Mouse (Mus musculus): ENCODE results near the gene Rbms2. TPM values are rescaled to one million over a fixed set of nuclear protein-coding genes. Genes with fewer than 3 reads are reported as not detected.

Gene Rbms2
- polyA plus RNA-seq, 1 experiment, result 97.3 TPM

- peaks cover 6% of the 10 kb centered on the region for H3K36me3 ChIP-seq (ENCODE audit: control insufficient read depth, insufficient read depth)
These were observed 85.0 kb downstream of the Rbms2 start for GRCm38 (mm10) chr10:128095003-128095636.

GRCm38 (mm10) chr10:128094340-128094968, 85.6 kb downstream of the Rbms2 start:
- Histone ChIP-seq H3K4me2 (ENCODE audit: low read depth) (peak overlapping the region; percentile 96), H3ac (ENCODE audit: control insufficient read depth, insufficient read length) (no peak overlapping the region), H3K27me3 (ENCODE audit: control insufficient read depth, insufficient read depth, insufficient read length) (no peaks in the 10 kb centered on the region), H3K4me3 (peak overlapping the region; percentile 69), H3K36me3 (ENCODE audit: control insufficient read depth, insufficient read depth) (peaks cover 12% of the 10 kb centered on the region), H3K79me2 (ENCODE audit: control insufficient read depth, insufficient read depth) (peaks cover 38% of the 10 kb centered on the region)
- TF ChIP-seq POLR2AphosphoS2 (IDR thresholded peaks at IDR 0.05; ENCODE audit: insufficient read length, low read depth), result peak; percentile 72
- TF ChIP-seq MAX (IDR thresholded peaks at IDR 0.05; ENCODE audit: low read depth), result no peak
- TF ChIP-seq POLR2A (IDR thresholded peaks at IDR 0.05; ENCODE audit: insufficient read length, low read depth), result peak; percentile 45
- TF ChIP-seq SRF (IDR thresholded peaks at IDR 0.05; ENCODE audit: control insufficient read depth, insufficient read length, low read depth), result no peak
- no peak for TF ChIP-seq REST (IDR thresholded peaks at IDR 0.05; ENCODE audit: insufficient read depth, insufficient read length)
- TF ChIP-seq USF1 (IDR thresholded peaks at IDR 0.05; ENCODE audit: low read depth), result no peak
- TF ChIP-seq TCF3 (IDR thresholded peaks at IDR 0.05; ENCODE audit: insufficient read length, low read depth), result no peak
- TF ChIP-seq MYOG (IDR thresholded peaks at IDR 0.05; ENCODE audit: control insufficient read depth in 1 of 3, insufficient read depth in 1 of 3, insufficient read length in 2 of 3, low read depth in 2 of 3), result no peak

More at GRCm38 (mm10) chr10:128095003-128095636, 85.0 kb downstream of the Rbms2 start:
- no peaks in the 10 kb centered on the region for H3K27me3 ChIP-seq (ENCODE audit: control insufficient read depth, insufficient read depth, insufficient read length)
- TF ChIP-seq TCF3 (IDR thresholded peaks at IDR 0.05; ENCODE audit: insufficient read length, low read depth) (no peak), E2F4 (IDR thresholded peaks at IDR 0.05; ENCODE audit: insufficient read depth) (no peak), USF1 (IDR thresholded peaks at IDR 0.05; ENCODE audit: low read depth) (no peak), POLR2A (IDR thresholded peaks at IDR 0.05; ENCODE audit: insufficient read length, low read depth) (no peak), TCF12 (IDR thresholded peaks at IDR 0.05; ENCODE audit: insufficient read depth, poor library complexity, severe bottlenecking) (no peak), POLR2AphosphoS2 (IDR thresholded peaks at IDR 0.05; ENCODE audit: insufficient read length, low read depth) (no peak), CEBPB (IDR thresholded peaks at IDR 0.05; ENCODE audit: insufficient read depth, poor library complexity, severe bottlenecking) (no peak), MYOG (IDR thresholded peaks at IDR 0.05; ENCODE audit: control insufficient read depth in 1 of 3, insufficient read depth in 1 of 3, insufficient read length in 2 of 3, low read depth in 2 of 3) (no peak), REST (IDR thresholded peaks at IDR 0.05; ENCODE audit: insufficient read depth, insufficient read length) (no peak), MAX (IDR thresholded peaks at IDR 0.05; ENCODE audit: low read depth) (no peak), MYOD1 (IDR thresholded peaks at IDR 0.05; ENCODE audit: control insufficient read depth in 1 of 3, insufficient read length in 2 of 3, low read depth in 2 of 3) (no peak), SRF (IDR thresholded peaks at IDR 0.05; ENCODE audit: control insufficient read depth, insufficient read length, low read depth) (no peak)
- no peak overlapping the region for H3ac ChIP-seq (ENCODE audit: control insufficient read depth, insufficient read length)
- peaks cover 45% of the 10 kb centered on the region for H3K79me2 ChIP-seq (ENCODE audit: control insufficient read depth, insufficient read depth)
- peak overlapping the region; percentile 69 for H3K4me3 ChIP-seq
- H3K4me2 ChIP-seq (ENCODE audit: low read depth), result peak overlapping the region; percentile 96

GRCm38 (mm10) chr10:128093496-128094294, 86.4 kb downstream of the Rbms2 start:
- Histone ChIP-seq H3K4me3 (peak overlapping the region; percentile 69), H3K36me3 (ENCODE audit: control insufficient read depth, insufficient read depth) (peaks cover 20% of the 10 kb centered on the region), H3K79me2 (ENCODE audit: control insufficient read depth, insufficient read depth) (peaks cover 30% of the 10 kb centered on the region), H3ac (ENCODE audit: control insufficient read depth, insufficient read length) (peak overlapping the region; percentile 9), H3K27me3 (ENCODE audit: control insufficient read depth, insufficient read depth, insufficient read length) (no peaks in the 10 kb centered on the region), H3K4me2 (ENCODE audit: low read depth) (peak overlapping the region; percentile 96)
- no peak for TF ChIP-seq POLR2AphosphoS2 (IDR thresholded peaks at IDR 0.05; ENCODE audit: insufficient read length, low read depth)
- TF ChIP-seq E2F4 (IDR thresholded peaks at IDR 0.05; ENCODE audit: insufficient read depth), result no peak
- TF ChIP-seq MYOD1 (IDR thresholded peaks at IDR 0.05; ENCODE audit: control insufficient read depth in 1 of 3, insufficient read length in 2 of 3, low read depth in 2 of 3), result peak in 1 of 3 experiments; percentile 61
- TF ChIP-seq SRF (IDR thresholded peaks at IDR 0.05; ENCODE audit: control insufficient read depth, insufficient read length, low read depth), result no peak
- TF ChIP-seq POLR2A (IDR thresholded peaks at IDR 0.05; ENCODE audit: insufficient read length, low read depth), result no peak
- peak in 2 of 3 experiments; percentile 13 to 24 for TF ChIP-seq MYOG (IDR thresholded peaks at IDR 0.05; ENCODE audit: control insufficient read depth in 1 of 3, insufficient read depth in 1 of 3, insufficient read length in 2 of 3, low read depth in 2 of 3)
- TF ChIP-seq MAX (IDR thresholded peaks at IDR 0.05; ENCODE audit: low read depth), result no peak

- no peaks in the 10 kb centered on the region for H3K27me3 ChIP-seq (ENCODE audit: control insufficient read depth, insufficient read depth, insufficient read length)
- H3ac ChIP-seq (ENCODE audit: control insufficient read depth, insufficient read length), result peak overlapping the region; percentile 9
- H3K4me2 ChIP-seq (ENCODE audit: low read depth), result peak overlapping the region; percentile 96
- peaks cover 29% of the 10 kb centered on the region for H3K36me3 ChIP-seq (ENCODE audit: control insufficient read depth, insufficient read depth)
- no peak for TF ChIP-seq E2F4 (IDR thresholded peaks at IDR 0.05; ENCODE audit: insufficient read depth)
- no peak for TF ChIP-seq CEBPB (IDR thresholded peaks at IDR 0.05; ENCODE audit: insufficient read depth, poor library complexity, severe bottlenecking)
- peak; percentile 47 for TF ChIP-seq POLR2A (IDR thresholded peaks at IDR 0.05; ENCODE audit: insufficient read length, low read depth)
- peak in 2 of 3 experiments; percentile 3 to 55 for TF ChIP-seq MYOG (IDR thresholded peaks at IDR 0.05; ENCODE audit: control insufficient read depth in 1 of 3, insufficient read depth in 1 of 3, insufficient read length in 2 of 3, low read depth in 2 of 3)
- no peak for TF ChIP-seq MAX (IDR thresholded peaks at IDR 0.05; ENCODE audit: low read depth)
- peak in 1 of 3 experiments; percentile 39 for TF ChIP-seq MYOD1 (IDR thresholded peaks at IDR 0.05; ENCODE audit: control insufficient read depth in 1 of 3, insufficient read length in 2 of 3, low read depth in 2 of 3)
- no peak for TF ChIP-seq POLR2AphosphoS2 (IDR thresholded peaks at IDR 0.05; ENCODE audit: insufficient read length, low read depth)
- peak overlapping the region; percentile 69 for H3K4me3 ChIP-seq
- peaks cover 23% of the 10 kb centered on the region for H3K79me2 ChIP-seq (ENCODE audit: control insufficient read depth, insufficient read depth)
These were observed 87.3 kb downstream of the Rbms2 start for GRCm38 (mm10) chr10:128092506-128093495.
